Mouse (Mus musculus): Measurements from ENCODE around the gene Eif4e.
"Not testable (repeated sequence)": the region's sequence is repeated elsewhere in the genome, so short reads cannot be mapped to it uniquely, and the experiment has no call there.

Gene Eif4e

GRCm38 (mm10) chr3:138519218-138519617, 6.8 kb upstream of the Eif4e start:
- no peak for DNase-seq

- no peak for DNase-seq
Observed at GRCm38 (mm10) chr3:138523956-138524355, 2.0 kb upstream of the Eif4e start.

DNA sequence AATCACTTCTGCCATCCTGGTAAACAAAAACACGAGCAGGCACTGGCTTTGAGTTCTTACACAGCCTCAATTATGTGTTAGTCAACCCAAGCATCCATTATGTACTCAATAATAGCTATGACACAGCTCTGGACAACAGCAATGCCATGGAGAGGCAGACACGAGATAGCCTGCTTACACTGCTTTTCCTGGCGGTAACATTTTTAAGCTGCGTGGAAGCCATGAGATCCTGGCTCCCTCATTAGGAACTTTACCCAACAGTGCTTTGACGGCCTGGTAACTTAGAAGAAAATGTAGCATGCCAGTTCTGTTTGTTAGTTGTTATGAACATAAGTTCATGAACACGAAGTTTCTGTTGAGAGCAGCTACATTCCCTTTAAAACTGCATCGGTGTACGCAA, 485 bp upstream of the Eif4e start:
- no peak for DNase-seq

DNA sequence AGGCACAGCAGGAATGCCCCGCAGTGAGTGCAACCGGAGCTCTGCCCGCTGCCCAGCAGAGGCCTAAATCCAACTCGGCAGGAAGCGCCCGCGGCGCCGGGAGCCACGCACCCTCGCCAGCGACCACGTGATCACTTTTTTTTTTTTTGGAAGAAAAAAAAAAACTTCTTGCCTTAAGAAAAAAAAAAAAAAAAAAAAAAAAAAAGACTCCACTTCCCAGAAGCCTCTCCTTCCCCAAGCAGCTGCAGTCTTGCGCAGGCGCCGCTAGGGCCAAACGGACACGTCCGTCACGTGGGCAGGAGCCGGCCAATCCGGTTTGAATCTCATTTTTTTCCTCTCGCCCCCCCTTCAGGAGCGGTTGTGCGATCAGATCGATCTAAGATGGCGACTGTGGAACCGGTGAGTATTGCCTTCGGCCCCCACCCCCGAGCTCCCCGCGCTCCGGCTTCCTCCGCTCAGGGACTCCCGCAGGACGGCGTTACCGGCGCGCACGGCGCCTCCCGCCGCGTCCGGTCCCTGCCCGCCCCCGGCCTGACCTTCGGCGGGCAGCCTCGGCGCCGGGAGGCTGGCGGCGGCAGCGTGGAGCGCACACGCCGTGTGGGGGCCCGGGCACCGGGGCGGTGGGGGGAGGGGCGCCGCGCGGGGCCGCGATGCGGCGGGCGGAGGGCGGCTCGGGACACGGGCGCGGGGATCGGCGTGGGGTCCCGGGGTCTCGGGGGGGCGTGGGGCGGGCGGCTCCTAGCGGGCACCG, 1.1 kb downstream of the Eif4e start:
- peak; percentile 95 to 98 for DNase-seq

- peak; percentile 73 to 74 for DNase-seq
Observed at GRCm38 (mm10) chr3:138527667-138528231, 1.8 kb downstream of the Eif4e start.

DNA sequence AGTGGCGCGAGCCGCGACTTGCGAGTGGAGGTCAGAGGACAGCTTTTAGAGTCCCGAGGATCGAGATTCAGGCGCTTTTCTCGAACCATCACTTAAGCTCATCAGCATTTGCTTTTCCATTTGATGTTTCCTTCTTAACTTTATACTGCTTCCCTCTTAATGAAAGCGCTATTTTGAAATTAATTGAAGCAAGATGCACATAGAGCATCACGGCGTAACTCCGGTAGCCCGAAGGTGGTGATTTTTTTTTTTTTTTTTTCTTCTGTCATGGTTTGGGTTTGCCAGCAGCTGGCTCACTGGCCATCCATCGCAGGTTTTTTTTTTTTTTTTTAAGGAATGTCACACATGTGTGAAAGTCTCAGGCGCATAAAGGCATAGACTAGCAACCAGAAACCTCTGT, 2.3 kb downstream of the Eif4e start:
- DNase-seq, result no peak

- DNase-seq, result no peak
Observed at GRCm38 (mm10) chr3:138530578-138531478, 4.8 kb downstream of the Eif4e start.

DNA sequence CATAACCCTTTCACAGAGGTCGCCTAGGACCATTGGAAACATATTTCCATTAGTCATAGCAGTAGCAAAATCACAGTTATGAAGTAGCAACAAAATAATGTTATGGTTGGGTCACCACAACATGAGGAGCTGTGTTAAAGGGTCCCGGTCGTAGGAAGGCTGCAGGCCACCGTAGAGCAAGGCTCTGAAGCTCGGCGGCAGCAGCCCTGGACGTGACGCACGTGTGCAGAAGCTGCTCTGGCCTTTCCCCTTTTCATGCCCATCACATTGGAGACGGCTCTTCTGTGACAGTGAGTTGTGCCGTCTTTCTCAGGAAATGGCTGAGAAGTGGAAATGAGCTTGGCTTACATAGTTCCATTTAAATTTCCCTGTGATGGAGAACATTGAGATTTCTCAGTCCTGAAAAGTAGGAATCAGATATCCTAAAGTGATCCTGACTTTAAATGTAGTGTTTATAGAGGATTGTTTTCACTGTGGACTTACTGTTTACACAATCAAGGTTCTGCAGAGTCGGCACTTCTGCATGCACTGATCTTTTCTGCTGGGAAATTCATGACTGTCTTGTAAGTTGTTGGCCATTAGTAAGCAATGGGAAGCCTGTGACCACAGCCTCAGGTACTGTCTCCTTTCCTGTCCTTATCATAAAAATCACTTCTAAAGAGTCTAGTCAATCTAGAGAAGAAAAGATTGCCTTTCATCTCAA, 5.7 kb downstream of the Eif4e start:
- no peak for DNase-seq

DNA sequence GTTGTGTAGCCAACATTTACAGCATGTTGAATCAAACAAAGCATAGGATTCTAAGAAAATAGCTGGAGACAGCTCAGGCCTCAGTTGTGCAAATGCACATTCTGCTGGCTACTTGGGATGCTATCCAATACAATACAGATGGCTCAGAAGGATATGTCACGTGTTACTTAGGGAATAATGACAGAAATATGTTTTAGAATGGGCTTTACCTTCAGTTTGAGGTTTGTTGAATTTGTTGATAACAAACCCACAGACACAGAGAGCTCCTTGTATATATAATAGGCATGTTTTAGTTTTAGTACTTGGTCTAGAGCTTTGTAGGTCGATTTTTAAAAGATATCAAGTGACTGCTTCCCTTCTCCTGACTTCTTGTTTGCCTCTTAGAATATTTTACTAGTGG, 6.8 kb downstream of the Eif4e start:
- DNase-seq, result no peak

GRCm38 (mm10) chr3:138536031-138536430, 10.1 kb downstream of the Eif4e start:
- no peak for DNase-seq

DNA sequence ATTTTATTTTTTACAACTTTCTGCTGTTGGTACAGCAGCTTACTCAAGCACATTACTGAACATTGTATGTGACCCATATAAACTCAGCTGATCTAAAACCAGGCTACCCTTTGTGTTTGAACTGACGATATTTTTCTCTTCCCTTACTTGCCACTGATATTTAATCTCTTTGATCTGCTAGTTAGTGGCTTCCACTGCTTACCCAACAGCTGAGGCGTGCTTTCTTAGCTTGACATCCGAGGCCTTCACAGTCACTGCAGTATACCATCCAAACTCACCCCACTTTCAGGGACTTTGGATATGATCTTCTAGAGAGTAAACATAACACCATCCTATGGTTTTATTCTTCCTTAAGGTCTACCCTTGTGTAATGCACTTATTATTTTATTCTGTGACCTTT, 16.6 kb downstream of the Eif4e start:
- no peak for DNase-seq

DNA sequence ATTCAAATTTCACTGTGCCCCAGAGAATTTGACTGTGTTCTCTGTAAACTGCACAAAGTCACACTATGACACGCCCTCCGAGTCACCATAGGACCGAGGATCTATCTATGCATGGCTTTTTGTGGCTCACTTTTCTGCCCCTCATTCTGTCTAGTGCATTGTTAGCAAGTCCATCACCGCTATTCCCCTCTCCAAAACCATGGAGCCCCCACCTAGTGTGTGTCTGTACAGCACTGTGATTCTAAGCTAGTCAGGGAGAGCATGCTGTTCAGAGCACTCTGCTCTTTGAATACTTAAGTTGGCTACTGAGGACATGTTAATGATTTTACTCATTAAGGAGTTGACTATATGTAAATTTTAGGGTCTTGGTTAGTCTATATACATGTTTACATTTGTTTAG, 18.1 kb downstream of the Eif4e start:
- DNase-seq, result no peak

- DNase-seq, result no peak
Observed at GRCm38 (mm10) chr3:138546678-138547077, 20.7 kb downstream of the Eif4e start.

DNA sequence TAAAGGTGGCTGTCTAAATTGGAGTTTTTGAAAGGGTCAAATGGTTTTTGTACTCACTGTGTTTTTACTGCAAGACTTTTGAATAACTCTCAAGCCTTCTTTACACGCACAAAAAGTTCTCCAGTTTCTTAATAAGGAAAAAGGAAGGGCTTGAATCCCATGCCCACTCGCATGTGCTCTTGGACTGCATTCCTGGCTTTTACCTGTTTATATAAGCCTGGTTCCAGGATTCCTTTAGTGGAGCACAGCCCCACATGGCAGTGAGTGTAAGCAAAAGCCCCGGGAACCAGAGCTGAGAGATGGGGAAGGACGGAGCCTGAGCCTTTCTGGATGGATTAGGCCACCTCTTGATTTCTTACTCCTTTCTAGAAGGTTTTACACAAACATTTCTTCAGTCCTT, 23.1 kb downstream of the Eif4e start:
- no peak for DNase-seq

- no peak for DNase-seq
Observed at GRCm38 (mm10) chr3:138550336-138551123, 24.6 kb downstream of the Eif4e start.

DNA sequence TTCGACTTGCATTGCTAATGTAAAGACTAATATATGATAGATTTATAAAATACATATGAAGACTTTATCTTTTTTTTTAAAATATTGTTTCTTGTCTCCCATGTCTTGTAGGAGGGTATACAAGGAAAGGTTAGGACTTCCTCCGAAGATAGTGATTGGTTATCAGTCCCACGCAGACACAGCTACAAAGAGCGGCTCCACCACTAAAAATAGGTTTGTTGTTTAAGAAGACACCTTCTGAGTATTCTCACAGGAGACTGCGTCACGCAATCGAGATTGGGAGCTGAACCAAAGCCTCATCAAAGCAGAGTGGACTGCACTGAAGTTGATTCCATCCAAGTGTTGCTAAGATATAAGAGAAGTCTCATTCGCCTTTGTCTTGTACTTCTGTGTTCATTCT, 29.3 kb downstream of the Eif4e start:
- DNase-seq, result not testable (repeated sequence)

DNA sequence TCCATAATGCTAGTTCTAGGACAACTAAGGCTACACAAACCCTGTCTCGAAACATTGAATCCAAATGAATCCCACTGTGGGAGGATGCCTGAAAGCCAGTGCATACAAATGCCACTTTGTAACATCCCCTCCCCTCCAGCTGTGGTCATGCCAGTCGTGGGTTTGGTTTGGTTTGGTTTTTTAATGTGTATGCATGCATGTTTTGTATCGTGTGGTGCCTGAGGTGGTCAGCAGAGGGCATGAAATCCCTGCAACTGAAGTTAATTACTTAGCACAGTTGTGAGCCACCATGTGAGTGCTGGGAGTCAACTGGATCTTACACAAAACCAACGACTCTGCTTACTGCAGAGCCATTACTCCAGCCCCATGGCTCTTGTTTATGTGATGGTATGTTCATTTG, 32.5 kb downstream of the Eif4e start:
- peak in 1 of 2 experiments; percentile 12 for DNase-seq

- DNase-seq, result no peak
Observed at GRCm38 (mm10) chr3:138560242-138560641, 34.3 kb downstream of the Eif4e start.

DNA sequence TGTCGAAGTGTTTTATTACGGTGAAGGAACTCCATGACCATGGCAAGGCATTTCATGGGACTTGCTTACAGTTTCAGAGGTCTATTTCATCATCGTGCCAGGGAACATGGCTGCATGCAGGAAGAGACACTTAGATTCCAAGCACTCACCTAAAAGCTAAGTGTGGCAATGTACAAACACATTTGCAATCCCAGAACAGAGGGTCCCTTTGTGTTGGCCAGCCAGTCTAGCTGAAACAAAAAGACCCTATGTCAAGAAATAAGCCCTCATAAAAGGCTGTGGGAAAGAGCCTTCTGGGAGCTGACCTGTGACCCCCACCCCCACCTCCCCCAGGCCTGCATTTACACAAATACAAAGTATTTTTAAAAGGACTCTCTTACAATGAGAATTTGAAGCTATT, 34.9 kb downstream of the Eif4e start:
- no peak for DNase-seq

GRCm38 (mm10) chr3:138578867-138579266, 52.9 kb downstream of the Eif4e start:
- no peak for DNase-seq

DNA sequence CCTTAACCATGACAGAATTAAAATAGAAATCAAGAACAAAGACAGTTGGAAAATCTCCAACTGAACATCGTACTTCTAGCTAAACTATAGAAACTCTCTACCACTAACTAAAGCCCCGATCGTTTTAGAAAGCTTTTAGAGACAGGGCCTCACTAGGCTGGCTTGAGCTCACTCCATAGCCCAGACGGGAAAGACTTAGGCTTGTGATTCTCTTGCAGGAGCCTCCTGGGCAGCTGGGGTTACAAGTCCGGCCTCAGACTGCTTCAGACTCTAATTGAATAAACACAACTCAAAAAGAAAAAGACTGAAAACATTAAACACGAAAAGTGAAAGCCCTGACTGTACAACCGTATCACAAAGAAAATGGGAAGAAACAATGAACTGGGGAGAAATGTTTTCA, 60.2 kb downstream of the Eif4e start:
- no peak for DNase-seq

DNA sequence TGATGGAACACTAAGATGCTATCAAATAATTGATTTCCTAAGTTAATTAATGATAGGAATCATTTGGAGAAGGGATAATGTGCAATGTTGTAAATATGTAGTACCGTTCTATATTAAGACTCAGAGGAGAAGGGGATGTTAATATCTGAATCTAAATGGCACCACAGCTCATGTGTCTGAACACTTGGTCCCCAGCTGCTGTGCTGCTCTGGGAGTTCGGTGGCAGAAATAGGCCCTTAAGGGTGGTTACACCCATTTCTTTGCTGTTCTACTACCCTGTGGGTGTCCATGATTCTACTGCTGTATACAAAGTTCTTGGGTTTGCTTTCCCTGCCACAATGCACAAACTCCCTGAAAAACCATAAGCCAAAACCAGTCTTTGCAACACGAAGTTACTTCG, 61.2 kb downstream of the Eif4e start:
- no peak for DNase-seq

All from cerebellum, adult 18-20 months (tissue).